Mouse (Mus musculus) lung, embryonic 16.5 days (tissue): Measurements from ENCODE around the gene Fbh1. TPM values are rescaled to one million over a fixed set of nuclear protein-coding genes. Genes with fewer than 3 reads are reported as not detected.

Experiments
- ATAC-seq: fragments of 200-750 bp; cut with Nextera tagmentation; 2 replicates; pipeline ENCODE4 v1.8.0; 2017; ENCODE audit warnings: low read depth, mild to moderate bottlenecking, moderate library complexity
- H3K27ac ChIP-seq: fragments of 300-500 bp; sonication (generic); 2 replicates; pipeline ENCODE4 v1.5.1; 2014; ENCODE audit warnings: mild to moderate bottlenecking, control low read depth, low read length
- H3K27me3 ChIP-seq: fragments of 300-500 bp; sonication (generic); 2 replicates; pipeline ENCODE4 v1.6.1; 2014; ENCODE audit warnings: low read depth, low read length, mixed read lengths; ENCODE audit not compliant: control insufficient read depth, insufficient read depth
- H3K36me3 ChIP-seq: fragments of 300-500 bp; sonication (generic); 2 replicates; pipeline ENCODE4 v1.6.1; 2014; ENCODE audit warnings: low read length; ENCODE audit not compliant: control insufficient read depth, insufficient read depth
- H3K4me1 ChIP-seq: fragments of 300-500 bp; sonication (generic); replicated peaks from 2 replicates; pipeline ENCODE4 v1.6.1; 2014; ENCODE audit warnings: low read length, mixed read lengths; ENCODE audit not compliant: control insufficient read depth, insufficient read depth
- H3K4me2 ChIP-seq: fragments of 300-500 bp; sonication (generic); 2 replicates; pipeline ENCODE4 v1.6.1; 2014; ENCODE audit warnings: low read depth, low read length, control low read depth
- H3K4me3 ChIP-seq: fragments of 300-500 bp; sonication (generic); 2 replicates; pipeline ENCODE4 v1.5.1; 2014; ENCODE audit warnings: mild to moderate bottlenecking, low read length, control low read depth
- H3K9ac ChIP-seq: fragments of 300-500 bp; sonication (generic); 2 replicates; pipeline ENCODE4 v1.6.1; 2014; ENCODE audit warnings: low read length, control low read depth
- H3K9me3 ChIP-seq: fragments of 300-500 bp; sonication (generic); 2 replicates; pipeline ENCODE4 v1.6.1; 2016; ENCODE audit warnings: low read length; ENCODE audit not compliant: control insufficient read depth
- WGBS: fragments of 180-500 bp; shearing (Covaris S2); extraction: QIAGEN DNeasy Blood & Tissue Kit; methylation state at CpG from one replicate; pipeline ENCODE4 v1.1.7; 2014; 5-methylcytosine and 5-hydroxymethylcytosine counted together
- polyA plus RNA-seq: library from polyadenylated mRNA; unstranded; fragments of >200 nt; fragmentation: Nextera tagmentation; extraction: Ambion mirVana; gene quantifications from 2 replicates; pipeline ENCODE4 v1.2.1, GENCODE M21; 2015

Gene Fbh1
- 117 and 119 TPM in 2 replicates for polyA plus RNA-seq

- H3K4me3 ChIP-seq = peak within 1 kb of the TSS; percentile 80
- WGBS = under 1% methylated on average over 73 of the region's 73 CpGs
These were observed at the start of gene Fbh1, which contains the start of gene Ankrd16 for GRCm38 (mm10) chr2:11777091-11778068. TSS of gene Fbh1 (minus strand) at chr2:11777582. TSS of gene Ankrd16 (plus strand) at chr2:11777876.

GRCm38 (mm10) chr2:11801299-11801930, 24.0 kb upstream of the Fbh1 start:
- Histone ChIP-seq H3K9me3 (no peaks in the 10 kb centered on the region), H3K27me3 (no peaks in the 10 kb centered on the region), H3K27ac (no peak overlapping the region), H3K4me3 (no peak overlapping the region), H3K36me3 (no peaks in the 10 kb centered on the region), H3K9ac (no peak overlapping the region), H3K4me2 (no peak overlapping the region), H3K4me1 (no peaks in the 10 kb centered on the region)
- WGBS = 65% methylated on average over 2 of the region's 2 CpGs
- ATAC-seq = no peak

More at GRCm38 (mm10) chr2:11777091-11778068, at the start of gene Fbh1, which contains the start of gene Ankrd16:
- peak within 1 kb of the TSS; percentile 97 for H3K27ac ChIP-seq
- H3K4me2 ChIP-seq = peak within 1 kb of the TSS; percentile 84
- no peaks in the 10 kb centered on the region for H3K9me3 ChIP-seq
- peaks cover 18% of the 10 kb centered on the region for H3K4me1 ChIP-seq
- H3K27me3 ChIP-seq = no peaks in the 10 kb centered on the region
- H3K9ac ChIP-seq = peak within 1 kb of the TSS; percentile 90
- H3K36me3 ChIP-seq = peaks cover 10% of the 10 kb centered on the region
- ATAC-seq = peak; percentile 96

- H3K4me1 ChIP-seq = no peaks in the 10 kb centered on the region
- ATAC-seq = no peak
- H3K36me3 ChIP-seq = no peaks in the 10 kb centered on the region
- no peak overlapping the region for H3K27ac ChIP-seq
- H3K9ac ChIP-seq = no peak overlapping the region
- 63% methylated on average over 5 of the region's 5 CpGs for WGBS
- H3K27me3 ChIP-seq = no peaks in the 10 kb centered on the region
- H3K4me2 ChIP-seq = no peak overlapping the region
- H3K4me3 ChIP-seq = no peak overlapping the region
- no peaks in the 10 kb centered on the region for H3K9me3 ChIP-seq
These were observed 20.6 kb upstream of the Fbh1 start for GRCm38 (mm10) chr2:11797930-11798364.

GRCm38 (mm10) chr2:11794668-11795067, 17.3 kb upstream of the Fbh1 start:
- H3K4me2 ChIP-seq = no peak overlapping the region
- no peaks in the 10 kb centered on the region for H3K9me3 ChIP-seq
- WGBS = 68% methylated on average over 4 of the region's 4 CpGs
- ATAC-seq = no peak
- no peaks in the 10 kb centered on the region for H3K4me1 ChIP-seq
- H3K4me3 ChIP-seq = no peak overlapping the region
- peaks cover 12% of the 10 kb centered on the region for H3K36me3 ChIP-seq
- H3K27ac ChIP-seq = no peak overlapping the region
- H3K9ac ChIP-seq = no peak overlapping the region
- no peaks in the 10 kb centered on the region for H3K27me3 ChIP-seq

GRCm38 (mm10) chr2:11784159-11784558, 6.8 kb upstream of the Fbh1 start:
- Histone ChIP-seq H3K4me1 (peaks cover 7% of the 10 kb centered on the region), H3K36me3 (peaks cover 46% of the 10 kb centered on the region), H3K9me3 (no peaks in the 10 kb centered on the region), H3K27me3 (no peaks in the 10 kb centered on the region), H3K9ac (no peak overlapping the region), H3K27ac (no peak overlapping the region), H3K4me3 (no peak overlapping the region), H3K4me2 (no peak overlapping the region)
- no peak for ATAC-seq
- WGBS = 85% methylated on average over 6 of the region's 6 CpGs

DNA sequence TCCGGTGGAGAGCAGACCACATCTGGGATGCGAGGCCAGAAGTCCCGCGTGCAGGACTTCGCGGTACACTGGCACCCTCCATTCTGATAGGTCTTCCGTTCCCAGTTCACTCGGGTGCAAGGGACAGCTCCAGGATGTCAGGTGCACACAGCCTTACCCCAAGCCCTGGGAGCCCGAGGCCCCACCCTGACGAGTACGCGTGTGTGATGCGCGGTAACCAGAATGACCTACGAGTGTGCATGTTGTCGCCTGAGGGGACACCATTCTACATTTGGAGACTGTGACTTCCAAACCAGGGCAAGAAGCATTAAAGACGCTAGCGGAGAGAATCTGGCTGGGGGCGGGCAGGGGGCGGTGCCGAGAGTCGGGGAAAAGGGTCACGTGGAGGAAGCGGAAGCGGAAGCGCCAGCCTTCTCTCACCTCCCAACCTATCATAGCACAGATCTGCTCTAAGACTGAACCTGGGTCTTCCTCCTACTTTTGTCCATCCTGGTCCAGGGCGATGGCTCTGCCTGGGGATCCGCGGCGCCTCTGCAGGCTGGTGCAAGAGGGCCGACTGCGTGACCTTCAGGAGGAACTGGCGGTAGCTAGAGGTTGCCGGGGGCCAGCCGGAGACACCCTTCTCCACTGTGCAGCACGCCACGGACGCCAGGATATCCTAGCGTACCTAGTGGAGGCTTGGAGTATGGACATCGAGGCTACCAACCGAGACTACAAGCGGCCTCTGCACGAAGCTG, 873 bp upstream of the Fbh1 start:
- WGBS = under 1% methylated on average over 43 of the region's 43 CpGs
- peaks cover 15% of the 10 kb centered on the region for H3K36me3 ChIP-seq

GRCm38 (mm10) chr2:11776415-11776814, 967 bp downstream of the Fbh1 start:
- Histone ChIP-seq H3K9me3 (no peaks in the 10 kb centered on the region), H3K4me3 (peak overlapping the region; percentile 80), H3K27me3 (no peaks in the 10 kb centered on the region), H3K9ac (peak overlapping the region; percentile 90), H3K4me2 (peak overlapping the region; percentile 84), H3K4me1 (peaks cover 18% of the 10 kb centered on the region), H3K27ac (no peak overlapping the region), H3K36me3 (0 out of 2 replicates have a peak, but pooled peaks cover under 1% of the 10 kb centered on the region)
- ATAC-seq = no peak
- WGBS = 39% methylated on average over 8 of the region's 8 CpGs

More for the DNA sequence above, 873 bp upstream of the Fbh1 start:
- peak; percentile 87 for ATAC-seq
- Histone ChIP-seq H3K4me2 (peak overlapping the region; percentile 79), H3K4me3 (peak overlapping the region; percentile 80), H3K27ac (peak overlapping the region; percentile 97), H3K9me3 (no peaks in the 10 kb centered on the region), H3K9ac (peak overlapping the region; percentile 80), H3K27me3 (no peaks in the 10 kb centered on the region), H3K4me1 (peaks cover 18% of the 10 kb centered on the region)

DNA sequence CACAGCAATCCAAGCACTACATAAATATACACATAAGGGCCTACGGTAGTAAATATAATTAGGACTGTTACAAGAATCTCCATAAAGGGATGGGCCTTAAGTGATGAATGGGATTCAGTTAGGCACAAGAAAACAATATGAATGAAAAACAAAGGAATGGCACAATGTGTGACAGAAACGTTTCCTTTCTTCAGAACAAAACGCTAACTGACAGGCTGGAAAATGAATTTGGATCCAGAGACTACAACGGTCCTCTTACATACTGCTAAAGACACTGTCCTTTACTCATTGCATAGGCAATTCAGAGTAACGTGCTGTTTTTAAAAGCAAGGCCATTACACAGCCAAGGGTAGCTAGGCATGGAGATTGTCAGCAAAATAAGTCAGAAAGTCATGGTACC, 2.3 kb downstream of the Fbh1 start:
- Histone ChIP-seq H3K4me1 (peaks cover 18% of the 10 kb centered on the region), H3K27me3 (no peaks in the 10 kb centered on the region), H3K36me3 (no peaks in the 10 kb centered on the region), H3K4me3 (no peak overlapping the region), H3K4me2 (no peak overlapping the region), H3K9me3 (no peaks in the 10 kb centered on the region), H3K9ac (no peak overlapping the region), H3K27ac (no peak overlapping the region)
- WGBS = 78% methylated on average over 5 of the region's 5 CpGs
- no peak for ATAC-seq
